1 mouse cellular context compared by ENCODE assay signal in the genomic region with DNA sequence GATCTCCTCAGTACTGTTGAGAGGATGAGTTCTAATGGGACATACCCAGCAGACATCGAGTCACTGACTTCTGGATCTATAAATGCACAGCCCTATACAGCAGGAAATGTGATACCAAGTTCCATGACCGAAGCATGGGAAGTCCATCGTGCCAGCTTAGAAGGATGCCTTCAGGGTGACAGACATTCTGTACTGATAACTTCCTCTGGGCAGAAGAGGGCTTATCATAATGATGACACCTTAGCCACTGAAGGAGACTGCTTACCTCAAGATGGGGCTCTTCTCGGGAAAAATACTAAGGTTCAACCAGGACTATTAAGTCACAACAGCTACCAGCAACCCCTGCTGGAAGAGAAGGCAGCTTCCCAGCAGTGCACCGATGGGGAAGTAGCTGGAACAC.
TF ChIP-seq lines count a peak whose summit lies in the region.

No protein-coding gene starts in this region.

TF ChIP-seq in MEL, 35 proteins besides CTCF, POLR2A, EP300 and RAD21 (continued from another document):
- TF ChIP-seq RCOR1 (IDR thresholded peaks at IDR 0.05; ENCODE audit: low read depth, low read length): 0 out of 2 replicates have a peak, but pooled peaks have one; percentile 23
- peak; percentile 77 for TF ChIP-seq GATA1 (IDR thresholded peaks at IDR 0.05; ENCODE audit: low read depth, low read length)
- TF ChIP-seq MXI1 (IDR thresholded peaks at IDR 0.05; ENCODE audit: low read depth, low read length): no peak
- TF ChIP-seq SIN3A (IDR thresholded peaks at IDR 0.05; ENCODE audit: low read length): no peak
- TF ChIP-seq POLR2AphosphoS2 (IDR thresholded peaks at IDR 0.05; ENCODE audit: low read length): no peak
- TF ChIP-seq USF2 (IDR thresholded peaks at IDR 0.05; ENCODE audit: borderline replicate concordance in 1 of 2, insufficient read depth in 1 of 2, low read depth in 1 of 2, low read length in 2 of 2): no peak
- no peak for TF ChIP-seq HCFC1 (IDR thresholded peaks at IDR 0.05; ENCODE audit: low read depth, low read length)
- TF ChIP-seq USF1 (IDR thresholded peaks at IDR 0.05; ENCODE audit: low read depth, low read length): no peak
- no peak for TF ChIP-seq TBP (IDR thresholded peaks at IDR 0.05; ENCODE audit: low read depth, low read length)
